Mouse (Mus musculus): Measurements from ENCODE around the gene Gstm7. TPM values are rescaled to one million over a fixed set of nuclear protein-coding genes. Genes with fewer than 3 reads are reported as not detected.
"Not testable (repeated sequence)": the region's sequence is repeated elsewhere in the genome, so short reads cannot be mapped to it uniquely, and the experiment has no call there.

The Gstm7 gene
- polyA plus RNA-seq, 1 experiment, result not detected

DNA sequence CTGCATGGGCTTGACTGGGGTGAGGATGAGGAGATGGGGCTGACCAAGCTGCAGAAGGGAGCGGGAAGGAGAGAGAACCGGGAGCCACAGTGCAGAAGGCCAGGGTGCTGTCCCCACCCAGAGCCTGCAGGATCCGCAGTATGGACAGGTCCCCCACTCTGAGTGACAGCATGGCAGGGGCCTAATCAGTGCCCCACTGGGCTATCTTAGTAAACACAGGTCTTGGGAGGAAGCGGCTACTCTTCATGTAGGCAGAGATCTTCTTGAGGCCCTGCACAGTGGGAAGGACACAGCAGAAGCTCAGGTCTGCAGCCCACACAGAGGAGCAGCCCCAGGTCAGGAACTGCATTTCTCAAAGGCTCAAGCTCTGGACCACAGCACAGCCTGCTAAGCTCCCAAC lies 32.4 kb upstream of the Gstm7 start:
- no peak for TF ChIP-seq POLR2A (IDR thresholded peaks at IDR 0.05; ENCODE audit: borderline replicate concordance, low read depth, low read length)
- no peak for TF ChIP-seq CTCF (IDR thresholded peaks at IDR 0.05; ENCODE audit: low read depth, low read length)
- H3K27ac ChIP-seq (ENCODE audit: insufficient read depth, low read depth, low read length), result no peak overlapping the region
- H3K4me1 ChIP-seq (ENCODE audit: control insufficient read depth, insufficient read depth, low read length), result peaks cover 11% of the 10 kb centered on the region
- no peak overlapping the region for H3K4me3 ChIP-seq (ENCODE audit: insufficient read depth, low read length)

DNA sequence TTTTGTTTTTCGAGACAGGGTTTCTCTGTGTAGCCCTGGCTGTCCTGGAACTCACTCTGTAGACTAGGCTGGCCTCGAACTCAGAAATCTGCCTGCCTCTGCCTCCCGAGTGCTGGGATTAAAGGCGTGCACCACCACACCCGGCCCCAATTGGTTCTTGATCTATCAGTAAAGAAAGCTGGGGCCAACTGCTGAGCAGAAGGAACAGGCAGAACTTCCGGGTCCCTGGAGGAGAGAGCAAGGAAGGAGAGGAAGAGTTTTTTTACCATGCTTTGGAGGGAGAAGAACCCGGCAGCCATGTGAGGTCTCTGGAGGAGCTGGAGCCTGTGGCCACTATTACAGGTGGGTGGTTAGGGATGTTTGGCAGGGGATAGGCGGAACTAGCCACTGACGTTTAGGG lies 23.6 kb upstream of the Gstm7 start:
- H3K4me1 ChIP-seq (ENCODE audit: control insufficient read depth, insufficient read depth, low read length); H3K4me3 ChIP-seq (ENCODE audit: insufficient read depth, low read length): not testable (repeated sequence)

GRCm38 (mm10) chr3:107953906-107954305 lies 22.3 kb upstream of the Gstm7 start:
- no peak overlapping the region for H3K27ac ChIP-seq (ENCODE audit: insufficient read depth, low read depth, low read length)
- H3K4me3 ChIP-seq (ENCODE audit: insufficient read depth, low read length), result no peak overlapping the region
- H3K4me1 ChIP-seq (ENCODE audit: control insufficient read depth, insufficient read depth, low read length), result 0 out of 2 replicates have a peak, but pooled peaks cover 4% of the 10 kb centered on the region
- TF ChIP-seq CTCF (IDR thresholded peaks at IDR 0.05; ENCODE audit: low read depth, low read length) (no peak), POLR2A (IDR thresholded peaks at IDR 0.05; ENCODE audit: borderline replicate concordance, low read depth, low read length) (no peak)

More for the DNA sequence above, 23.6 kb upstream of the Gstm7 start:
- H3K27ac ChIP-seq (ENCODE audit: insufficient read depth, low read depth, low read length), result not testable (repeated sequence)

GRCm38 (mm10) chr3:107953328-107953755 lies 21.7 kb upstream of the Gstm7 start:
- TF ChIP-seq POLR2A (IDR thresholded peaks at IDR 0.05; ENCODE audit: borderline replicate concordance, low read depth, low read length), result no peak
- TF ChIP-seq CTCF (IDR thresholded peaks at IDR 0.05; ENCODE audit: low read depth, low read length), result peak; percentile 88
- 0 out of 2 replicates have a peak, but pooled peaks cover 4% of the 10 kb centered on the region for H3K4me1 ChIP-seq (ENCODE audit: control insufficient read depth, insufficient read depth, low read length)
- H3K4me3 ChIP-seq (ENCODE audit: insufficient read depth, low read length), result no peak overlapping the region

DNA sequence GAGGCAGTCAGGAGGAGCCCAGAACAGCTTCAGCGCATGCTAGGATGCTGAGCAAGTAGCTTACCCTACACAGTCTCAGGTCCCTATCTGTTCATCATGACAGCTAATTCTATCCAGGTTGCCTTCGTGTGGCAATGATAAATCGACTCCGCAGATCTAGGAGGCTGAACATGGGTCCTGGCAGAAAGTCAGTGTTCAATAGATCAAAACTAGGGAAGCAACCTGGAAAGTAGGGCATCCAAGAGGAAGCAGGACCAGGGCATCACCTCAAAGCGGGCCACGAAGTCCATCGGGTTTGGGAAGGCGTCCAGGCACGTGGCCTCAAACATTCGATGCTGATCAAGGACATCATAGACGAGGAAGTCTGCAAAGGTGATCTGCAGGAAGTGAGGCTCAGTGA lies 18.9 kb upstream of the Gstm7 start:
- 0 out of 2 replicates have a peak, but pooled peaks cover 4% of the 10 kb centered on the region for H3K4me1 ChIP-seq (ENCODE audit: control insufficient read depth, insufficient read depth, low read length)
- TF ChIP-seq POLR2A (IDR thresholded peaks at IDR 0.05; ENCODE audit: borderline replicate concordance, low read depth, low read length) (no peak), CTCF (IDR thresholded peaks at IDR 0.05; ENCODE audit: low read depth, low read length) (no peak)
- no peak overlapping the region for H3K27ac ChIP-seq (ENCODE audit: insufficient read depth, low read depth, low read length)
- no peak overlapping the region for H3K4me3 ChIP-seq (ENCODE audit: insufficient read depth, low read length)

More at GRCm38 (mm10) chr3:107953328-107953755, 21.7 kb upstream of the Gstm7 start:
- H3K27ac ChIP-seq (ENCODE audit: insufficient read depth, low read depth, low read length), result no peak overlapping the region

DNA sequence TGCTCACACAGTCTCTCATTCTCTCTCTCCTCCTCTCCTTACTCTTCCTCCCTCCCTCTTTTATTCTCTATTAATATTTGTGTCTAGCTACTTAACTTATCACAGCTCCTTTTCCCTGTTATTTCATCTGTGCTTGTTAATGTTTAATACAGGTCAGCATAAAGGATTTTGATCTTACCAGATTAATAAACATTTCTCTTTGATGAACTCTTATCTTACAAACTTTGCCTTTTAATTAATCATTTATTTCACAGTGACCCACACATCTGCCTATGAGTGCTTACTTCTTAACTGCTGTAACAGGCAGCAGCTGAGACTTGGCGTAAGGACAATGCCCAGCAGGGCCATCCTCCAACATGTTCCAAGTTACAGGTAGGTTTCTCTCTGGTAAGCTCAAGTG lies 17.8 kb upstream of the Gstm7 start:
- H3K4me1 ChIP-seq (ENCODE audit: control insufficient read depth, insufficient read depth, low read length); H3K27ac ChIP-seq (ENCODE audit: insufficient read depth, low read depth, low read length); H3K4me3 ChIP-seq (ENCODE audit: insufficient read depth, low read length): not testable (repeated sequence)

DNA sequence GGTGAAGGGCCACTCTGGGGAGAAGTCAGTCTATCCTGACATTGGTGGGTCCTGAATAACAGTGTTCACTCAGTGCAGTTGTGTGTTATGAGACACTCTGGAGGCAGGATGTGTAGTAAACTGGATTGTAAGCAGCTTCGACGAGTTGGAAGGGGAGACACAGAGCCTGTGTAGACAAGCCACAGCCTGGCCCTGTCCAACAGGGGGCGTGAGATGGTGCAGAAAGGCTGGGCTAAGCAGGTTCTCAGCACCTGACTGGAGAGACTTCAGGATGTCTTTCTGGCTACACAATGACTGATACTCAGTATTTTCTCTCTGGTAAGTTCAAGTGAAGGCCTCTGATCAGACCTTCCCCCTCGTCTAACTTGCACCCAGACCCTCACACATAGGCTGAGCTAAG lies 14.1 kb upstream of the Gstm7 start:
- Histone ChIP-seq H3K4me1 (ENCODE audit: control insufficient read depth, insufficient read depth, low read length) (no peaks in the 10 kb centered on the region), H3K27ac (ENCODE audit: insufficient read depth, low read depth, low read length) (no peak overlapping the region), H3K4me3 (ENCODE audit: insufficient read depth, low read length) (no peak overlapping the region)
- no peak for TF ChIP-seq POLR2A (IDR thresholded peaks at IDR 0.05; ENCODE audit: borderline replicate concordance, low read depth, low read length)
- TF ChIP-seq CTCF (IDR thresholded peaks at IDR 0.05; ENCODE audit: low read depth, low read length), result no peak

DNA sequence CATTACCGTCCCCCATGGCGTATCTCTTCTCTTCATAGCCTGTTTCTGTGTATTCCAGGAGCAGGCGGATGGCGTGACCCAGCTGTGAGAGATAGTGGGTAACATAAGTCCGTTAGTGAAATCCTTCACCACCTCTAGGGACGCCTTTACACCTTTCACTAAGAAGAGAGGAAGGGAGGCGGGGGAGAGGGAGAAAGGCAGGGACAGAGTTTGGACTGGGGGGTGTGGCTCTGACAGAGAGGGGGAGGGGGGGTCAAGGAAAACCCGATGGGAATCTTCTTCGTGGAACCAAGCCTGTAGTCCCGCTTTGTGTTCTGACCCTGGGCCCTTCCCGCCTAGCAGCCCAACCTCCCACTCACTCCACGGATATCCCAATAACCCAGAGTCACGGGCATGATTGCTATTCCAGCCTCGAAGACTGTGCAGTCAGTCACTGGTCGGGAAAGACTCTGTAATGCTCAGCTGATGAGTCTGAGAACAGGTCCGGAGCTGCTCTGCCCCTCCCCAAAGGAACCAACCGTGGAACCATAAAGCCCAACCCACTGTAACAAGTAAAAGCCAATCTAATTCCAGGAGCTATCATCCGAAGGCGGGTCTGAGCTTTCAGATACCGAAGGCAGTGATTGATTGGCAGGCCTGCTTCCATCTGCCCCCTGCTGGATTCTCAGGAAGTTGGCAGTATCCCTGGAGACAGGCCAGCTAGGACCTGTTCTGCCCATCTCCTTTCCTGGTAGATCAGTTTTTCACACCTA lies 11.8 kb upstream of the Gstm7 start, which contains the start of gene Gstm6:
Gene Gstm6 (minus strand): TSS at position 511 of the 752 bp plus-strand sequence.
- H3K4me1 ChIP-seq (ENCODE audit: control insufficient read depth, insufficient read depth, low read length), result peaks cover 16% of the 10 kb centered on the region
- TF ChIP-seq CTCF (IDR thresholded peaks at IDR 0.05; ENCODE audit: low read depth, low read length), result no peak
- no peak for TF ChIP-seq POLR2A (IDR thresholded peaks at IDR 0.05; ENCODE audit: borderline replicate concordance, low read depth, low read length)
- no peak within 1 kb of the TSS for H3K27ac ChIP-seq (ENCODE audit: insufficient read depth, low read depth, low read length)
- no peak within 1 kb of the TSS for H3K4me3 ChIP-seq (ENCODE audit: insufficient read depth, low read length)

DNA sequence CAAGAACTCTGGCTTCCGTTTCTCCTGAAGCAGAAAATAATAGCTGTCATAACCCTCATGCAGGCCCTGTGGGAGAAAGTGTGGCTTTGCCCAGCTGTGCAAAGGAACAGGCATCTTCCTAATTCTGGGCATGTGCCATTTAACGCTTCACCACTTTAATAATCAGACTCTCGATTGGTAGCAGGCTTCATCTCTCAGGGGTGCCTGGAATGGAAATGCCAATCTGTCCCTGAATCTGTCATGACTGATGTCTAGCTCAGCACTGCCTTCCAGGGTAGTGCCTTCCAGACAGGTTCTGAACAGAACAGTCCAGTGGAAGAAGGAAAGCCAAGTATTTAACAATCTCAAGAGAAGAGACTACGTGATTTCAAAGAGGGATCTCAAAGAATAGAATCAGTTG lies 9.6 kb upstream of the Gstm7 start:
- H3K27ac ChIP-seq (ENCODE audit: insufficient read depth, low read depth, low read length), result no peak overlapping the region
- H3K4me1 ChIP-seq (ENCODE audit: control insufficient read depth, insufficient read depth, low read length), result peaks cover 16% of the 10 kb centered on the region
- H3K4me3 ChIP-seq (ENCODE audit: insufficient read depth, low read length), result no peak overlapping the region
- TF ChIP-seq CTCF (IDR thresholded peaks at IDR 0.05; ENCODE audit: low read depth, low read length), result no peak
- TF ChIP-seq POLR2A (IDR thresholded peaks at IDR 0.05; ENCODE audit: borderline replicate concordance, low read depth, low read length), result no peak

DNA sequence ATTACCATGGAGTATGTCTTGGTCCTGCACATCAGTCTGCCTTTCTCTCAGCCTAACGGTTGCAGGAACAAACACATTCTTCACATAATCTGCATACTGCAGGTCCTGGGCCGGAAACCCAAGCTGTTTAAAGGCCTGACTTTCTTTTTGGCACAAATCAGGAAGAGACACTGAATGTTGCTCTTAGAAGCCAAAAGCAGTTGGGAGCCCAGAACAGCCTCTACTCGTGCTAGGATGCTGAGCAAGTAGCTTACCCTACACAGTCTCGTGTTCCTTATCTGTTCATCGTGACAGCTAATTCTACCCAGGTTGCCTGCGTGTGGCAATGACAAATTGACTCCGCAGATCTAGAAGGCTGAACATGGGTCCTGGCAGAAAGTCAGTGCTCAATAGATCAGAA lies 8.9 kb upstream of the Gstm7 start:
- no peak overlapping the region for H3K27ac ChIP-seq (ENCODE audit: insufficient read depth, low read depth, low read length)
- peaks cover 16% of the 10 kb centered on the region for H3K4me1 ChIP-seq (ENCODE audit: control insufficient read depth, insufficient read depth, low read length)
- no peak overlapping the region for H3K4me3 ChIP-seq (ENCODE audit: insufficient read depth, low read length)
- TF ChIP-seq CTCF (IDR thresholded peaks at IDR 0.05; ENCODE audit: low read depth, low read length) (no peak), POLR2A (IDR thresholded peaks at IDR 0.05; ENCODE audit: borderline replicate concordance, low read depth, low read length) (no peak)

Measured in bone marrow macrophage, adult 2 months (primary cell).